In the genomic region with DNA sequence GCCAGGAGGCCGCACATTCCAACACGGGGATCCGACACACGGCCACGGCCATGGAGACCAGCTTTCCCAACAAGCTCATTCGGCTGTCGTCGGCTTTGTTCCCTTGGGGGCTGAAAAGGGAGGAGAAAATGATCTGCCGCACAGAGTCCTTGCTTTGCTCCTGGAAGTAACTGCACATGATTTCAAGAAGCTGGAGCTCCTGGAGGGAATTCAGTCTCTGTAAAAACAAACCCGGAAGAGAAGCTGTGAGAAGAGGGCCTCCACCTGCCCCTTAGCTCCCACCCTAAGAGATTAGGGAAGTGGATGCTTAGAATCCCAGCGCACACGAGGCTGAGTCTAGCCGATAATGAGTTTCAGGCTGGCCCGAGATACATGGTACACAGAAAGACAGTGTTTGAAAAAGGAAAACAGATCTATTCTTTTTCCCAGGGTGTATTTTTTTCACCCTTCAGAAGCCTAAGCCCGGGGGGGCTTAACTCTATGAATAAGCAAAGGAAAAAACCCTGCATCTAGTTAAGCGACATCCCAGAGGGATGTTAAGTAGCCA, we compare ENCODE assay signal across 1 mouse cellular context.
TF ChIP-seq lines count a peak whose summit lies in the region.

No protein-coding gene starts in this region.

TF ChIP-seq in MEL, 35 proteins besides CTCF, POLR2A, EP300 and RAD21 (continued from another document):
- TF ChIP-seq MXI1 (IDR thresholded peaks at IDR 0.05; ENCODE audit: low read depth, low read length) (peak; percentile 72; the same call in 1 of the 2 replicates), CHD1 (IDR thresholded peaks at IDR 0.05; ENCODE audit: low read depth, low read length) (no peak), NELFE (IDR thresholded peaks at IDR 0.05; ENCODE audit: low read depth, low read length) (no peak), TBP (IDR thresholded peaks at IDR 0.05; ENCODE audit: low read depth, low read length) (peak; percentile 60), POLR2AphosphoS2 (IDR thresholded peaks at IDR 0.05; ENCODE audit: low read length) (no peak), MAX (IDR thresholded peaks at IDR 0.05; ENCODE audit: low read length) (peak; percentile 69), ETS1 (IDR thresholded peaks at IDR 0.05; ENCODE audit: low read depth, low read length) (0 out of 2 replicates have a peak, but pooled peaks have one; percentile 16), GATA1 (IDR thresholded peaks at IDR 0.05; ENCODE audit: low read depth, low read length) (peak; percentile 43), CHD2 (IDR thresholded peaks at IDR 0.05; ENCODE audit: low read length) (no peak), ELF1 (IDR thresholded peaks at IDR 0.05; ENCODE audit: low read depth, low read length) (peak; percentile 86), MYC (IDR thresholded peaks at IDR 0.05; ENCODE audit: low read depth, low read length) (peak; percentile 89)
TF ChIP-seq in MEL: peak in this region for 9.
